Mouse (Mus musculus) naive thymus-derived CD4-positive, alpha-beta T cell, adult 2 months (primary cell): ENCODE measurements around the gene Bhlhe41.

Source experiments
- DNase-seq: peaks from one replicate; pipeline ENCODE4 v3.0.0-alpha.2; 2011; ENCODE audit warnings: low read depth

Gene Bhlhe41

DNA sequence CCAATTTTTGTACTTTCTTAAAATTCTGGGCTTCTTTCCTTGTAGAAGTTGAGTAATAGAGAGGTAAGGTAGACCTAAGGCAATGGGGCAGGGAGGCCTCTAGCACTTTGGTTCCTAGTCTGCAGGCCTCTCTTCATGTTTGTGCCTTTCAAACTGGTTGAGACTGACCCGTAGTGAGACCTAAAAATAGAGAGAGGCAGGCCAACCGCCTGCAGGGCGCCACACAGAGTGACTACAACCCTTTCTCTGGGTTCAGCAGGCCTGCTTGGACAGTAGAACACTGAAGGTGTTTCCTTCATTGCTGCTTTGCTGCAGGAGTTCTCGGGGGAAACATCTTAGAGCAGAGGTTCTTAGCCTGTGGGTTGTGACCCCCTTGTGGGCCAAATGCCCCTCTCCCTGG is 5.6 kb upstream of the Bhlhe41 start:
- DNase-seq, result no peak

GRCm38 (mm10) chr6:145867111-145867510 is 1.8 kb upstream of the Bhlhe41 start:
- no peak for DNase-seq

DNA sequence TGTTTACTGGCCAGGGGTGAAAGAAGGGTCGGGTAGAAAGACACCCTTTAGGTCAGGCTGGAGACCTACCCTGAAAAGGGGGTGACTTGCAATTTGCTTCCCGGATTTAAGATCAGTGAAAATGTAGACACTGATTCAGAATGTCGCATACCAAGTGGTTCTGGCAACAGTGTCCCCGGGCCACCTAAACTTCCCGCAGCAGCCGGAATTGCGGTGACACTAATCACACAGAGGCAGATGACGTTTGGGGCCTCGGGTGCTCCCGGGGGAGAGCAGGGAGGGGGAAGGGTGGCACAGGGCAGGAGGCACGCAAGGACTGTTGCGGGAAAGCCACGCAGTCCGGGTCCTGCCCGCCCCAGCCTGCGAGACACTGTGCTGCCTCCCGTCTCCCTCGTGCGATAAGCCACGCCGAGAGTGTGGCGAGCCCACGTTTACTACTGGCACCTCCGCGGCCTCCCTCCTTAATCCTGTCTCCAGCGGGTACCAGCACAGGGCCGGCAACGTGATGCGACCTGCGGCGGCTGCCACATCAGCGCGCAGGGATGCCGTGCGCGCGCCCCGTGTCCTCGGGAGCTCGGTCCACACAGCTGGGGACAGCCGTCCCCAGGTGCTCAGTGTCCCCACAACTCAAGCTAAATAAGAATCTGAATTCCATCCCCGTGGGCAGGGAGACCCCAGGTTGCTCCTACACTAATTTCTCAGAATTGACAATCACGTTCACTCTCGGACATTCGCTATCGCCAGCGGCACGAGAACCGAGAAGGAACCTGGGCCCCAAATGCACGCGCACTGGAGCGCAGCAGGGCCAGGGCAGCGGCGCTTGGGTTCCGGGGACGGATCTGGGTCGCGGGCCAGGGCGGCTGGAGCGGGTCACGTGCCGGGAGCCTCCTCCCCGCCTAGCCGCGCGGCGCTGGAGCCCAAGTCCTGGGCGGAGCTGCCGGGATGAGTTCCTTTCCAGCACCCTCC is 811 bp upstream of the Bhlhe41 start:
- peak; percentile 31 for DNase-seq

GRCm38 (mm10) chr6:145864171-145864570 is 1.2 kb downstream of the Bhlhe41 start:
- peak; percentile 26 for DNase-seq

- DNase-seq, result peak; percentile 26
Measured at GRCm38 (mm10) chr6:145863065-145863971, 2.0 kb downstream of the Bhlhe41 start.

GRCm38 (mm10) chr6:145862739-145863064 is 2.7 kb downstream of the Bhlhe41 start:
- DNase-seq, result no peak

- no peak for DNase-seq
Measured at GRCm38 (mm10) chr6:145862321-145862720, 3.0 kb downstream of the Bhlhe41 start.

DNA sequence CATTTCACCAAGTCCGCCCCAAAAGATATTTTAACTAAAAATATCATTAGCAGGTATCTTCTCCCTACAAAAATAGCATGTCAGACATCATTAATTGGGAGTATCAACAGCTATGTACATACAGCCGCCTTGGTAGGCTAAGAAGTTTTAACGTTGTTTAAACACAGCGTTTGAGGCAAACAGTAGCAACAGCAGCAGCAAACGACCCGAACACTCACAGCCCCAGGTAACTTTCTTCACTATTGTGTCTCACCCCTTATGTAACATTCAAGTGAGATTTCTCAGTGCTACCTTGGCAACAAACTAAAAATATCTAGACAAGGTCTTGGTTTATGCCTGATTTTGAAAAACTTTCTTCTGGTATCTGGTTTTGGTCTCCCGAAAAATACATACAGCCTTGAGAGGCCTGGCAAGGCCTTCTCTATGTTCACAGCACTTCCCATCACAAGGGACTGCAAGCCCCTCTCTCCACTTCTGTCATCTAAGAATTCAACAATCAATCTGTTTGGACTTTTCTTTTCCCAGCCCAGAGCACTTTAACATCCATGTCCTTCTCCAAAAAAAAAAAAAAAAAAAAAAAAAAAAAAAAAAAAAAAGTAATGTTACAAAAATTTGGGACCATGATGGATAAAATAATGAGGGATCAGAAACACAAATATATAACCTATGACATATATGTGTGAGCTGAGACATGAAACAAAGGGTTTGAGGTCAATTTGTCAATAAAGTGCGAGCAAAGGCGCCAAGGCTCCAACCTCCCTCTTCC is 3.7 kb downstream of the Bhlhe41 start:
- no peak for DNase-seq

GRCm38 (mm10) chr6:145860350-145860749 is 5.0 kb downstream of the Bhlhe41 start:
- DNase-seq, result peak; percentile 55

- DNase-seq, result no peak
Measured at GRCm38 (mm10) chr6:145858414-145858813, 6.9 kb downstream of the Bhlhe41 start.

DNA sequence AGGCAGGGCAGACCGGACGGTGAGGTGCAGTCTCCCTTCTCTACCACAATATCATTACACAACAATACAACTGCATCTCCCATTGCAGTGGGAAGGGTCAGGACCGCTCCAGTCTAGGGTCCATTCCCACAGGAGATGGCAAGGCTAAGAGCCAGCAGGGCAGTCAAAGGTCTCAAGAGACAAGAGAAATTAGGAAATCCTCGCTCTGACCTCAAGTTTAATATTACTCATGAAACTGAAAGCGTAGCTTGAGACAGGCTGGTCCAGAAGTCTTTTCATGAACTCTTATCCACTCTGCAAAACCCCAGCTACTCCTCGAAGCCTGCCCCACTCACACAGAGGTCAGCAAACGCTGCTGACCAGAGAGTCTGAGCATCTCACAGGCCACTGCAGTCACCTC is 7.9 kb downstream of the Bhlhe41 start:
- no peak for DNase-seq

- DNase-seq, result peak; percentile 94
Measured at GRCm38 (mm10) chr6:145855720-145856551, 9.4 kb downstream of the Bhlhe41 start.

DNA sequence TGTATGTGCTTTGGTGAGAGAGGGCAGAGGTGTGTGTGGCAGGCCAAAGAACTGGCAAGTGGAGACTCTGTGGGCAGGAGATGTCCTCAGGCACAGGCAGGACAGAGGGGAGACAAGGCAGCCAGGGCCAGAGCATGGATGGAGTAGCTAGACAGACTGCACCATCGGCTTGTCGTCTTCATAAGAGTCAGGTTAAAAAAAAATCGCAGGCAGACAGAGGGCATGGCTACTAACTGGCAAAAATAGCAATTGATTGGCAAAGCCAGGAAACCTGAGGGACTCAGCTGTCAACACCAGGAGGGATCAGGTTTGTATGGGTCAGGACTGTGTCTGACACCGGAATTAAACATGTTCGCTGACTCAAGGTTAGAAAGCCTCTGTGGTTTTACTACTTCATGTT is 10.6 kb downstream of the Bhlhe41 start:
- DNase-seq, result no peak

GRCm38 (mm10) chr6:145853356-145854079 is 11.8 kb downstream of the Bhlhe41 start:
- DNase-seq, result peak; percentile 46

- DNase-seq, result no peak
Measured at GRCm38 (mm10) chr6:145852708-145853107, 12.7 kb downstream of the Bhlhe41 start.

- no peak for DNase-seq
Measured at GRCm38 (mm10) chr6:145851956-145852355, 13.4 kb downstream of the Bhlhe41 start.

GRCm38 (mm10) chr6:145850789-145851188 is 14.6 kb downstream of the Bhlhe41 start:
- DNase-seq, result no peak

DNA sequence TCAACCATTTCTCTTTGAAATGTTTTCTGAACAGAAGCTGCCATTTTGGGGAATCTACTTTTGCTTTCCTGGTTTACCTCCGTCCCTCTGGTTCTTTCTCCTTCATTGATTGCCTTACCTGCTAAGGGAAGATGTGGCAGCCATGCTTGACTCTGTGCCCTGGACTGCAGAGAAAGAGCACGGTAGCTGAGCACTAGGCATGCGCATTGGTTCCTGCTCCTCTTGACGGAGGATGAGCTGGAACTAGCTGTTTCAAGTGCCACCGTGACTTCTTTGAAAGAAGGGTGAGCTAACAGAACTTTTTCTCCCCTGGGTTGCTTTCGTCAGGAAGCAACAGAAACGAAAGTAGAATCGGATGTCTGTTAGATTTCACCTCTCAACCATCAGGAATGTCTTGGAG is 17.7 kb downstream of the Bhlhe41 start:
- no peak for DNase-seq

DNA sequence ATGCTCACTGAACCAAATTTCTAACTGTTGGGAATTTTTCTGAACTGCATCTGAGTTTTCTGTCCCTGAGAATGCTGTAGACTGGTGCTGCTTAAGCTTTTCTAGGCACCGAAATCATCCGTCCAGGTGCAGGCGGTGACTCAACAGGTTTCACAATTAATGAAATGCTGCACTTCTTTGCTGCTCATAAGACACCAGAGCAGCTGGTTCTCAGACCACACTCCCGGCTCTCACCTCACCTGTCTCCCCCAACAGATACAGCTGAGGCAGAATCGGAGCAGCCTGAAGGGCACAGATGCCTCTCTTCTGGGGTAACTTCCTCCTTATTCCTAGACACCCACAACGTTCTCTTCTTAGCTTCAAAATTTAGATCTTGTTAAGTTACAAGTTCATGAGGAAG is 18.4 kb downstream of the Bhlhe41 start:
- DNase-seq, result no peak

DNA sequence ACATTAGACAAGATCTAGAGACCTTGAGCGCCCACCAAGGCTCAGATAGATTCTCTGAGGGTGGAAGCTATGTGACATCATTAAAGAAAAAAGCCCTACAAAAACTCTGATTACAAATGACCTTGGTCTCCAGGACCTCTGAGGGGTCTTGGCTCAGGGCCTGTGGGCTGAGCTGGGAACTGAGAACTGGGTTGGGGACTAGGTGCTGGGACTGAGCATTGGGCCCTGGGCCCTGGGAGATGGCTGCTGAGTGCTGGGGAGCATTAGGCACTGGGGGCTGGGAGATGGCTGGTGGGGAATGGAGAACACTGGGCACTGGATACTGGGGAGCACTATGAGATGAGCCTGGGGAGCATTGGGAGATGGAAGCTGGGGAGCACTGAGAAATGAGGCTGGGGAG is 19.3 kb downstream of the Bhlhe41 start:
- no peak for DNase-seq

DNA sequence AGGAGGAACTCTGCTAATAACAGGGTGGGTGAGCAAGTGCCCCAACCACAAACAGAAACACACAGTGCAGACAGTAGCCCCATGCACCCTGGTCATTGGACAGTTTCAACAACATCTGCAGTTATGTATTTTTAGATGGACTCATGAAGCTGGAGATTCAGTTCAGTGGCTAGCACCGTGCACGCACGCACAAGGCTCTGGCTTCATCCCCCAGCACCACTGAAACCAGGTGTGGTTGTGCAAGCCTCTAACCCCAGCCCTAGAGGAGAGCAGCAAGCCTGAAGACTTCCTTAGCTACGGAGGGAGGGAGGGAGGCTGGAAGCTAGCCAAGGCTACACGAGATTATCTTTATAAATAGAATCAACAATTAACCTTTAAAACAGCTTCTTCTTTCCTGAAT is 19.7 kb downstream of the Bhlhe41 start:
- DNase-seq, result no peak
